Mouse (Mus musculus) forebrain, postnatal 0 days (tissue): ENCODE data around the gene Gm49776. TPM values are rescaled to one million over a fixed set of nuclear protein-coding genes. Genes with fewer than 3 reads are reported as not detected.

ENCODE experiments used
- ATAC-seq: fragments of 200-750 bp; cut with Nextera tagmentation; 2 replicates; pipeline ENCODE4 v1.8.0; 2017; ENCODE audit warnings: mild to moderate bottlenecking, moderate library complexity
- DNase-seq: peaks from one replicate; pipeline ENCODE4 v3.0.0-alpha.2; 2015
- H3K27ac ChIP-seq: fragments of 300-500 bp; sonication (generic); 2 replicates; pipeline ENCODE4 v1.5.1; 2014; ENCODE audit warnings: low read depth, mild to moderate bottlenecking, antibody characterized with exemption, low read length, moderate library complexity, mixed read lengths
- H3K27me3 ChIP-seq: fragments of 300-500 bp; sonication (generic); 2 replicates; pipeline ENCODE4 v1.6.1; 2014; ENCODE audit warnings: mild to moderate bottlenecking, low read length, mixed read lengths; ENCODE audit not compliant: insufficient read depth
- H3K36me3 ChIP-seq: fragments of 300-500 bp; sonication (generic); 2 replicates; pipeline ENCODE4 v1.6.1; 2014; ENCODE audit warnings: mild to moderate bottlenecking, moderate library complexity; ENCODE audit not compliant: insufficient read depth
- H3K4me1 ChIP-seq: fragments of 300-500 bp; sonication (generic); 2 replicates; pipeline ENCODE4 v1.6.1; 2014; ENCODE audit warnings: antibody characterized with exemption; ENCODE audit not compliant: insufficient read depth
- H3K4me2 ChIP-seq: fragments of 300-500 bp; sonication (generic); 2 replicates; pipeline ENCODE4 v1.6.1; 2014; ENCODE audit warnings: low read depth, mild to moderate bottlenecking, moderate library complexity
- H3K4me3 ChIP-seq: fragments of 300-500 bp; sonication (generic); 2 replicates; pipeline ENCODE4 v1.5.1; 2014; ENCODE audit warnings: low read depth, low read length, mixed read lengths
- H3K9ac ChIP-seq: fragments of 300-500 bp; sonication (generic); 2 replicates; pipeline ENCODE4 v1.6.1; 2014; ENCODE audit warnings: mild to moderate bottlenecking
- H3K9me3 ChIP-seq: fragments of 300-500 bp; sonication (generic); 2 replicates; pipeline ENCODE4 v1.6.1; 2016; ENCODE audit warnings: low read length
- CTCF ChIP-seq: sonication (generic); IDR thresholded peaks from 2 replicates; pipeline ENCODE4 v1.5.1; 2016; ENCODE audit warnings: antibody characterized with exemption, control low read depth, low read depth
- WGBS: fragments of 180-500 bp; shearing (Covaris S2); extraction: QIAGEN DNeasy Blood & Tissue Kit; methylation state at CpG from one replicate; pipeline ENCODE4 v1.1.7; 2014; 5-methylcytosine and 5-hydroxymethylcytosine counted together
- polyA plus RNA-seq: library from polyadenylated mRNA; unstranded; fragments of >200 nt; fragmentation: Nextera tagmentation; extraction: Ambion mirVana; gene quantifications from 2 replicates; pipeline ENCODE4 v1.2.1, GENCODE M21; 2015
- total RNA-seq: library from RNA; depleted of rRNA; stranded (reverse); fragments of >200 nt; gene quantifications from 2 replicates; pipeline ENCODE4 v1.2.3, GENCODE M21; 2014

Gene Gm49776
- total and polyA plus RNA-seq, 2 experiments from 2014 or later: 3.1 TPM; not detected in 1

GRCm38 (mm10) chr16:18265024-18265423 is 6.9 kb upstream of the Gm49776 start:
- H3K4me3 ChIP-seq: no peak overlapping the region
- no peak overlapping the region for H3K27ac ChIP-seq
- no peak overlapping the region for H3K4me2 ChIP-seq
- no peaks in the 10 kb centered on the region for H3K9me3 ChIP-seq
- WGBS: 89% methylated on average over 2 of the region's 2 CpGs
- no peaks in the 10 kb centered on the region for H3K27me3 ChIP-seq
- no peak overlapping the region for H3K9ac ChIP-seq
- TF ChIP-seq CTCF: no peak
- no peak for ATAC-seq
- H3K36me3 ChIP-seq: peaks cover 70% of the 10 kb centered on the region
- no peaks in the 10 kb centered on the region for H3K4me1 ChIP-seq
- no peak for DNase-seq

DNA sequence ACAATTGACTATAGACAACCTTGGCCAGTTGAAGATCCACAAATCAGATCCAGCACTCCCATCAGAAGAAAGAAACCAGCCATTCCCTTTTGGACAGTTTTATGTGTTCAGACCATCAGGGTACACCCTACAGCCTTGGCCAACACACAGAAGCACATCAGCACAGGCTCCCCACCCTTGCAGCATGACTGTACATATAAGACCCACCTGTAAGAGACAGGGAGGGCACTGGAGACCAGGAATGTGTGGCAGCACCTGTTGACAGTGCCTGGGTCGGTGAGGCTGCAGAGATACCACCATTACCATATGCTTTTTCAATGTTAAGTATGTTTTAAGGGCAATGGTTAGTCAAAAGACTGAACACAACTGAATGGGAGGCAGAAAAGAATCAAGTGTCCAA is 4.3 kb downstream of the Gm49776 start:
- Histone ChIP-seq H3K4me1 (peaks cover 13% of the 10 kb centered on the region; the same call in 1 of the 2 replicates), H3K36me3 (peaks cover 76% of the 10 kb centered on the region), H3K27me3 (no peaks in the 10 kb centered on the region), H3K9me3 (no peaks in the 10 kb centered on the region), H3K4me2 (no peak overlapping the region), H3K9ac (no peak overlapping the region), H3K27ac (no peak overlapping the region), H3K4me3 (no peak overlapping the region)
- no peak for TF ChIP-seq CTCF
- 89% methylated on average over 1 of the region's 1 CpGs for WGBS
- DNase-seq: no peak
- no peak for ATAC-seq

- WGBS: 89% methylated on average over 6 of the region's 6 CpGs
- Histone ChIP-seq H3K4me1 (peaks cover 13% of the 10 kb centered on the region; the same call in 1 of the 2 replicates), H3K36me3 (peaks cover 67% of the 10 kb centered on the region), H3K4me3 (no peak overlapping the region), H3K27me3 (no peaks in the 10 kb centered on the region), H3K9ac (no peak overlapping the region), H3K27ac (no peak overlapping the region), H3K4me2 (no peak overlapping the region), H3K9me3 (no peaks in the 10 kb centered on the region)
- no peak for TF ChIP-seq CTCF
- no peak for DNase-seq
- no peak for ATAC-seq
Observed at GRCm38 (mm10) chr16:18252736-18253135, 5.4 kb downstream of the Gm49776 start.

GRCm38 (mm10) chr16:18250828-18251790 is 7.0 kb downstream of the Gm49776 start:
- H3K9ac ChIP-seq: no peak overlapping the region
- no peak for ATAC-seq
- H3K4me1 ChIP-seq: peaks cover 18% of the 10 kb centered on the region
- no peak for TF ChIP-seq CTCF
- DNase-seq: no peak
- no peak overlapping the region for H3K4me3 ChIP-seq
- H3K4me2 ChIP-seq: no peak overlapping the region; the same call in 1 of the 2 replicates
- 68% methylated on average over 10 of the region's 10 CpGs for WGBS
- H3K27ac ChIP-seq: no peak overlapping the region
- peaks cover 56% of the 10 kb centered on the region for H3K36me3 ChIP-seq
- no peaks in the 10 kb centered on the region for H3K9me3 ChIP-seq
- no peaks in the 10 kb centered on the region for H3K27me3 ChIP-seq

DNA sequence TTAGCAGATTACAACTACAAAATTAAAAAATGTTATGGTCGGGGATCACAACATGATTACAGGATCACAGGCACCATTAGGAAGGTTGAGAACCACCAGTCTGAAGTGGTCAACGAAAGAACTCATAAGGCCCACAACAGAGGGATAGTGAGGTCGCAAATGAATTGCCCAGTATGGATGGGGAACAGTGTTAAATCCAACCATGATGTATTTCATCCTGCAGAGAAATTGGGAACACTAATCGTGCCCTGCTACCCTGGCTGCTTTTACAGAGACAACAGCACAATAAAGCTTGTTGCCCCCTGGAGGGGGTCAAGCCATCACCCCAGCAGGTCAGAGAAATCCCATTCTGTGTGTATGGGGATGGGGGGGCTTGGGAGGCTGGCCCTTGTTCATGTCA is 7.9 kb downstream of the Gm49776 start:
- peaks cover 58% of the 10 kb centered on the region for H3K36me3 ChIP-seq
- H3K27me3 ChIP-seq: no peaks in the 10 kb centered on the region
- peak overlapping the region; percentile 92 for H3K4me2 ChIP-seq
- no peak overlapping the region for H3K27ac ChIP-seq
- peak overlapping the region; percentile 87 for H3K9ac ChIP-seq
- no peak for ATAC-seq
- TF ChIP-seq CTCF: no peak
- no peak for DNase-seq
- no peaks in the 10 kb centered on the region for H3K9me3 ChIP-seq
- 59% methylated on average over 4 of the region's 4 CpGs for WGBS
- H3K4me1 ChIP-seq: peaks cover 18% of the 10 kb centered on the region
- peak overlapping the region; percentile 89; the same call in 1 of the 2 replicates for H3K4me3 ChIP-seq

DNA sequence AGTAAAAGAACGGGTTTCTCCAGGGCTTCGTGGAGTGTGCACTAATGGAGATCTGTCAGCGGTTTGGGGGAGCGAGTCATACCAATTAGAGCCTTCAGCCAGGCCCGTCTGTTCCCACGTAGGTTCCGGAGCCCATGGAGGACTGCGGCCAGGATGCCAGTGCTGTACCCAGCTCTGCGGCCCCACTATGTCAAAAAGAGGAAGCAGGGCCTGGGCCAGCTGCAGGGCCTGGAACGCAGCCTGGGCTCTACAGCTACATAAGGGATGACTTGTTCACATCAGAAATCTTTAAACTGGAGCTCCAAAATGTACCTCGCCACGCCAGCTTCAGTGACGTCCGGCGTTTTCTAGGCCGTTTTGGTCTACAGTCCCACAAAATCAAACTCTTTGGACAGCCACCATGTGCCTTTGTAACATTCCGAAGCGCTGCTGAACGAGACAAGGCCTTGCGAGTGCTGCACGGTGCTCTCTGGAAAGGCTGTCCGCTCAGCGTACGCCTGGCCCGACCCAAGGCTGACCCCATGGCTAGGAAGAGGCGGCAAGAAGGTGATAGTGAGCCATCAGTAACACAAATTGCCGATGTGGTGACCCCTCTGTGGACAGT is 8.7 kb downstream of the Gm49776 start:
- H3K4me1 ChIP-seq: peaks cover 18% of the 10 kb centered on the region
- WGBS: 7% methylated on average over 27 of the region's 27 CpGs
- DNase-seq: no peak
- H3K36me3 ChIP-seq: peaks cover 60% of the 10 kb centered on the region
- peak overlapping the region; percentile 87 for H3K27ac ChIP-seq
- H3K9me3 ChIP-seq: no peaks in the 10 kb centered on the region
- H3K4me2 ChIP-seq: peak overlapping the region; percentile 92
- peak overlapping the region; percentile 89 for H3K4me3 ChIP-seq
- TF ChIP-seq CTCF: no peak
- ATAC-seq: peak; percentile 19
- H3K27me3 ChIP-seq: no peaks in the 10 kb centered on the region
- H3K9ac ChIP-seq: peak overlapping the region; percentile 87
